ENCODE assay signal across 1 mouse cellular context in the genomic region with DNA sequence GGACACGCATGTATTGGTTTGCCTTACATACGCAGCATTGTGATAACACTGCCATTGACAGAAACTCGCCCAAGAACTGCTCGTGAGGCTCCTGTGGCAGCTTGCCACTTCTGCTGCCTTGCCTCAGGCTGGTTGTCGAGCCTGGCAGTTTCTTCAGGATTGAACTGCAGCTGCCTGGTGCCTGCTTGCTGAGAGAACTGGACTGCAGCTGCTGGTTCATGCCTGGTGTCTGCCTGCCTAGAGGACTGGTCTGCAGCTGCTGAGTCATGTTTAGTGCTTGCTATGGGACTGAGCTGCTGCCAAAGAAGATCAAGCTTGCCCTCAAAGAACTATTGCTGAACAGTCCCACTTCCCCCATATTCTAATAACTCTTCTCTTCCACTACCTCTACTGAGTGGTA.
TF ChIP-seq lines count a peak whose summit lies in the region.

No protein-coding gene starts in this region.

TF ChIP-seq in MEL, 35 proteins besides CTCF, POLR2A, EP300 and RAD21 (continued from another document):
- TF ChIP-seq UBTF (IDR thresholded peaks at IDR 0.05; ENCODE audit: borderline replicate concordance, insufficient read depth, low read depth, low read length) = no peak
- no peak for TF ChIP-seq ETS1 (IDR thresholded peaks at IDR 0.05; ENCODE audit: low read depth, low read length)
- TF ChIP-seq E2F4 (IDR thresholded peaks at IDR 0.05; ENCODE audit: borderline replicate concordance, low read depth, low read length) = no peak
- no peak for TF ChIP-seq BHLHE40 (IDR thresholded peaks at IDR 0.05; ENCODE audit: borderline replicate concordance, low read depth, low read length)
- TF ChIP-seq USF2 (IDR thresholded peaks at IDR 0.05; ENCODE audit: borderline replicate concordance in 1 of 2, insufficient read depth in 1 of 2, low read depth in 1 of 2, low read length in 2 of 2) = no peak
- no peak for TF ChIP-seq GABPA (IDR thresholded peaks at IDR 0.05; ENCODE audit: low read depth, low read length)
- no peak for TF ChIP-seq USF1 (IDR thresholded peaks at IDR 0.05; ENCODE audit: low read depth, low read length)
